Mouse (Mus musculus) heart, postnatal 10 days (tissue): ENCODE measurements around the gene Gm10037. TPM values are rescaled to one million over a fixed set of nuclear protein-coding genes. Genes with fewer than 3 reads are reported as not detected.
"Not testable (repeated sequence)": the region's sequence is repeated elsewhere in the genome, so short reads cannot be mapped to it uniquely, and the experiment has no call there.

Experiments
- DNase-seq, 2 experiments: peaks; one replicate each; pipeline ENCODE4 v3.0.0; 2021
- intact Hi-C: fragments of 180-260 bp; cut with DNase I; formaldehyde crosslinking; loops from one replicate; pipeline ENCODE4 v1.15.1; 2025
- total RNA-seq, 2 experiments: library from RNA; stranded (reverse); gene quantifications; 2 replicates each; pipeline ENCODE4 v1.2.3; 2021

Gm10037 gene
- total RNA-seq, 2 experiments from 2014 or later, result 0.89 TPM; not detected in 1

DNA sequence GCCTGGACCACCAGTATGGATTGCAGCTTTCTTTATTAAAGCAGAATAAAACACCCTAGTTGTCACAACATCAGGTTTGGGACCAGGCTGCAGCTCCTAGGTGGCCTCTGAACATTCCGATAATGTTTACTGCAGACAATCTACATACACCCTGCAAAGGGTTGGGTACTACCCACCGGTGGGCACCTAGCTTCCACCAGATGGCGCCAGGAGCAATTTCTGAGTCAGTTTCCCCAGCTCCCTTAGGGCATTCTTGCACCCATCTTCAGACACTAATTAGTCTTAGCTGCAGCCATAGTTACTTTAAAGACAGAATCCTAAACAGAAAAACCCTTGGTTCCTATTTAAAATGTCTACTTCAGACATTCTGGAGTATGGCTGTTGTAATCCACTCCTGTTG, 37.0 kb downstream of the Gm10037 start:
- DNase-seq, result no peak
- intact Hi-C loops, result no loop called here

DNA sequence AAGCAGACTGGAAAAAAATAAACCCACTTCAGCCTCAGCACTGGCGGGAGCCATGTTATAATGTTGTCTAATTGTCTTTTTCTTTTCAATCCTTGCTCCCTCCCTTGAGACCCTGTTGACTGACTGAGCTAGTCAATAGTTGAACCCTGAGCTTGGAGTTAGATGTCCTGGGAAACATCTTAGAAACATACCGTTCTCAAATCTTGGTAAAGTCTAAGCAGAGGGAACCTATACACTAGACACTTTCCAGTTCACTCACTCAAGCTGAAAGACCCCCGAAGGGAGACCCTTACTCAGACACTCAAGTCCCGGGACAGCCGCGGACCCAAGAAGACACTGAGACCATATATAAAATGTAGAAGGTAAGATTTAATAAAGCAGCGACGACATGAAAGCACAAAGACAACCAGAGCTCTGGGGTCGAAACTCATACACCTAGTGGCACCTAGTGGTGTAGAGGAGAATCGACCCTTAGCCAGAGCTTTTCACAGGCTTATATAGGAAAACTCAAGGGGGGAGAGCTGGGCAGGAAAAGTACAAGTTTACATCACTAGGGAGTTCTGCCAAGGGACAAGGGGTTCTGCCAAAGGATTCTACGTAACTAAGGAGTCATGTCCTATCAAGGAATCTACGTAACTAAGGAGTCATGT, 45.3 kb downstream of the Gm10037 start:
- intact Hi-C loops, DNase-seq: not testable (repeated sequence)

DNA sequence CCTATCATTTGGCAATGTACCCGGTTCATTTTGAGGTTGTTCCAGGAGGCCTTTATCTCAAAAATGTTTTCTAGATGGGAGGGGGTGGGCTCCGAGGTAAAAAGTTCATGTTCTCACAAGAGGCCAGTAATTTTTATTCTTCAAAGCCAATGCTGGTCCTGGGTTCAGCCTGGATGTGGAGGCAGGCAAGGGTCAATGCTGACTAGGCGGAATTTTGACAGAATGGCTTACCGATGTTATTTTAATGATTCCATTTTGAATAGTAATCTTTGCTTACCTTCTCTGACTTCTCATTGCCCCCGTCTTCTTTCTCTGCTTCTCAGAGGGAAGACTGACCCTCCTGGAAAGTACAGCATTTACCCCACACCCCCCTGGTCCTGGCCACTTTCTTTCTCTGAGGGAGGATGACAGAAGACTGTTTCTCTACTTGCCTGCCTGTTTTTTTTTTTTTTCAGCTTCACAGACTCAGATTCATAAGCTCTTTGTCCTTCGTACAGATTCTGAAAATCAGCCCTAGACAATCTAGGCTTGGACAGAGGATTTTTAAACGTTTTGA, 45.9 kb downstream of the Gm10037 start:
- intact Hi-C loops, result no loop called here

DNA sequence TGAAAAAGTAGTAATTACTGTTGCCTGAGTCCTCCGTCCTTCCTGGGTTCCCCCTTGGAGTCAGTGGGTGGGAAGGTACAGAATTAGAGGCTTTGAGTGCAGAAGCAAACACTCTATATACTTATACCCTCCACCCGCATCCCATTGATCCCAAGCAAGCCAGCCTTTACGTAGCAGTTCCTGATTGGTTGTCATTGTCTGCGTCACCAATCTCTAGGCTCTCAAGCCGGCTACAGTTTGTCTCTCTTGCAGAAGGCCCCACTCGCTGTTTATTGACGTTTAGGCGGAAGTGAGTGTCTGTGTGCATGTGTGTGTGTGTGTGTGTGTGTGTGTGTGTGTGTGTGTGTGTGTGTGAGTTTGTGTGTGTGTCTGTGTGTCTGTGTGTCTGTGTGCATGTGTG, 53.1 kb downstream of the Gm10037 start:
- no peak for DNase-seq
- intact Hi-C loops, result no loop called here

More for the DNA sequence above, 45.9 kb downstream of the Gm10037 start:
- DNase-seq, result no peak

Other genes starting within 250 kb of the Gm10037 start
- gene Zfp729b, start 221.4 kb upstream of the Gm10037 start, total RNA-seq, result 1 to 10 TPM; 4.0 to 5.5 TPM
- 1 to 10 TPM in 1 of 2 experiments, under 1 TPM in 1; 0.89 to 2.0 TPM for gene Gm49345, start 193.3 kb upstream of the Gm10037 start, total RNA-seq
- gene Zfp729a, start 193.3 kb upstream of the Gm10037 start, total RNA-seq, result 1 to 10 TPM; 4.5 to 4.9 TPM
- 1 to 10 TPM; 6.4 to 8.1 TPM for gene Zfp738, start 144.0 kb upstream of the Gm10037 start, total RNA-seq
- gene Zfp65, start 101.9 kb upstream of the Gm10037 start, total RNA-seq, result 1 to 10 TPM; 5.8 to 7.4 TPM
- 1 to 10 TPM; 2.3 to 3.2 TPM for gene Zfp85, start 75.9 kb upstream of the Gm10037 start, total RNA-seq
- 1 to 10 TPM in 1 of 2 experiments, under 1 TPM in 1; 0.84 to 1.1 TPM for gene Zfp493, start 51.4 kb upstream of the Gm10037 start, total RNA-seq
- 1 to 10 TPM; 1.9 to 2.8 TPM for gene Zfp273, start 17.4 kb upstream of the Gm10037 start, total RNA-seq
- not detected for gene BC048507, start 32.2 kb downstream of the Gm10037 start, total RNA-seq